Mouse (Mus musculus) frontal cortex, postnatal 25 days (tissue): ENCODE measurements around the gene Gm45713.
"Not testable (repeated sequence)": the region's sequence is repeated elsewhere in the genome, so short reads cannot be mapped to it uniquely, and the experiment has no call there.

ENCODE experiments used
- DNase-seq, 2 experiments: peaks; one replicate each; pipeline ENCODE4 v3.0.0; 2022; ENCODE audit warnings: low spot score in 2 of 2

The Gm45713 gene

GRCm38 (mm10) chr7:45162996-45163615, 27.1 kb upstream of the Gm45713 start:
- DNase-seq, result no peak

GRCm38 (mm10) chr7:45162551-45162950, 26.5 kb upstream of the Gm45713 start:
- DNase-seq, result no peak

- DNase-seq, result peak; percentile 89 to 90
Observed at GRCm38 (mm10) chr7:45161612-45162473, 25.8 kb upstream of the Gm45713 start.

- no peak for DNase-seq
Observed at GRCm38 (mm10) chr7:45160866-45161265, 24.8 kb upstream of the Gm45713 start.

- no peak for DNase-seq
Observed at GRCm38 (mm10) chr7:45160316-45160800, 24.3 kb upstream of the Gm45713 start.

- DNase-seq, result no peak
Observed at GRCm38 (mm10) chr7:45158991-45159390, 23.0 kb upstream of the Gm45713 start.

- no peak for DNase-seq
Observed at GRCm38 (mm10) chr7:45157459-45157858, 21.4 kb upstream of the Gm45713 start.

GRCm38 (mm10) chr7:45156206-45156605, 20.2 kb upstream of the Gm45713 start:
- DNase-seq, result no peak

- no peak for DNase-seq
Observed at GRCm38 (mm10) chr7:45155590-45155989, 19.6 kb upstream of the Gm45713 start.

- DNase-seq, result no peak
Observed at GRCm38 (mm10) chr7:45154993-45155514, 19.0 kb upstream of the Gm45713 start.

- peak; percentile 97 for DNase-seq
Observed at GRCm38 (mm10) chr7:45154096-45154992, 18.3 kb upstream of the Gm45713 start, which contains the start of the genes Pih1d1 and Aldh16a1. Gene Pih1d1, plus strand, starts transcription at chr7:45154303. Gene Aldh16a1, minus strand, starts transcription at chr7:45154584.

- DNase-seq, result no peak
Observed at GRCm38 (mm10) chr7:45153586-45153985, 17.6 kb upstream of the Gm45713 start.

GRCm38 (mm10) chr7:45153052-45153451, 17.0 kb upstream of the Gm45713 start:
- not testable (repeated sequence) for DNase-seq

GRCm38 (mm10) chr7:45151303-45151702, 15.3 kb upstream of the Gm45713 start:
- DNase-seq, result no peak

GRCm38 (mm10) chr7:45150321-45150720, 14.3 kb upstream of the Gm45713 start:
- DNase-seq, result no peak

- DNase-seq, result no peak
Observed at GRCm38 (mm10) chr7:45149545-45149944, 13.5 kb upstream of the Gm45713 start.

- DNase-seq, result no peak
Observed at GRCm38 (mm10) chr7:45148534-45149098, 12.6 kb upstream of the Gm45713 start.

GRCm38 (mm10) chr7:45147899-45148298, 11.9 kb upstream of the Gm45713 start:
- no peak for DNase-seq

GRCm38 (mm10) chr7:45147267-45147666, 11.2 kb upstream of the Gm45713 start:
- no peak for DNase-seq

GRCm38 (mm10) chr7:45145460-45145859, 9.4 kb upstream of the Gm45713 start:
- DNase-seq, result no peak
